Mouse (Mus musculus) urinary bladder, postnatal 4 days (tissue): ENCODE measurements around the gene Krtap13.
"Not testable (repeated sequence)": the region's sequence is repeated elsewhere in the genome, so short reads cannot be mapped to it uniquely, and the experiment has no call there.

Experiments used
- DNase-seq, 2 experiments: peaks; one replicate each; pipeline ENCODE4 v3.0.0; 2021 to 2022; ENCODE audit warnings: low spot score in 2 of 2

The Krtap13 gene

GRCm38 (mm10) chr16:88751535-88751934, at the start of gene Krtap13:
Gene Krtap13 (minus strand): TSS chr16:88751635.
- not testable (repeated sequence) for DNase-seq

- DNase-seq = no peak
These were observed 35.4 kb upstream of the Krtap13 start for GRCm38 (mm10) chr16:88786786-88787185.

- no peak for DNase-seq
These were observed 26.2 kb upstream of the Krtap13 start, which contains the start of gene Gm5965 for GRCm38 (mm10) chr16:88777596-88777995. Gene Gm5965 (plus strand): TSS chr16:88777896.

- DNase-seq = no peak
These were observed 22.7 kb upstream of the Krtap13 start, which contains the start of gene 2310057N15Rik for GRCm38 (mm10) chr16:88774106-88774505. Gene 2310057N15Rik (minus strand): TSS chr16:88774206.

- not testable (repeated sequence) for DNase-seq
These were observed 7.1 kb upstream of the Krtap13 start, which contains the start of gene 2310034C09Rik for GRCm38 (mm10) chr16:88758547-88758946. Gene 2310034C09Rik (plus strand): TSS chr16:88758847.

- no peak for DNase-seq
These were observed 3.5 kb downstream of the Krtap13 start for GRCm38 (mm10) chr16:88747943-88748342.

- DNase-seq = no peak
These were observed 6.6 kb downstream of the Krtap13 start for GRCm38 (mm10) chr16:88744750-88745340.

- DNase-seq = no peak
These were observed 16.0 kb downstream of the Krtap13 start for GRCm38 (mm10) chr16:88735391-88735790.

GRCm38 (mm10) chr16:88728812-88729275, 22.6 kb downstream of the Krtap13 start, which contains the start of gene Krtap13-1:
Gene Krtap13-1 (plus strand): TSS chr16:88728862.
- no peak for DNase-seq

GRCm38 (mm10) chr16:88720031-88720430, 31.4 kb downstream of the Krtap13 start:
- DNase-seq = no peak

- DNase-seq = no peak
These were observed 34.9 kb downstream of the Krtap13 start for GRCm38 (mm10) chr16:88716549-88716948.

GRCm38 (mm10) chr16:88711245-88711644, 40.2 kb downstream of the Krtap13 start:
- DNase-seq = no peak

- DNase-seq = no peak
These were observed 40.7 kb downstream of the Krtap13 start for GRCm38 (mm10) chr16:88710757-88711156.

- DNase-seq = no peak
These were observed 43.9 kb downstream of the Krtap13 start, which contains the start of gene 2310061N02Rik for GRCm38 (mm10) chr16:88707496-88708012. Gene 2310061N02Rik (minus strand): TSS chr16:88707962.

GRCm38 (mm10) chr16:88701072-88701864, 50.2 kb downstream of the Krtap13 start:
- DNase-seq = no peak
